Mouse (Mus musculus) forebrain, embryonic 16.5 days (tissue): ENCODE measurements at regions not wholly inside any gene's neighbourhood (a gene's known extent, or its start where the extent isn't known, plus 50 kb on each side); places are given as distances from the start of the nearest gene placed in this dataset.
"Not testable (repeated sequence)": the region's sequence is repeated elsewhere in the genome, so short reads cannot be mapped to it uniquely, and the experiment has no call there.

Source experiments
- ATAC-seq: fragments of 200-750 bp; cut with Nextera tagmentation; 2 replicates; pipeline ENCODE4 v1.8.0; 2017; ENCODE audit warnings: mild to moderate bottlenecking, moderate library complexity
- H3K27ac ChIP-seq: fragments of 300-500 bp; sonication (generic); 2 replicates; pipeline ENCODE4 v1.5.1; 2014; ENCODE audit warnings: low read length, control low read depth
- H3K27me3 ChIP-seq: fragments of 300-500 bp; sonication (generic); replicated peaks from 2 replicates; pipeline ENCODE4 v1.6.1; 2014; ENCODE audit warnings: low read length; ENCODE audit not compliant: control insufficient read depth, insufficient read depth
- H3K36me3 ChIP-seq: fragments of 300-500 bp; sonication (generic); 2 replicates; pipeline ENCODE4 v1.6.1; 2014; ENCODE audit not compliant: control insufficient read depth, insufficient read depth
- H3K4me1 ChIP-seq: fragments of 300-500 bp; sonication (generic); replicated peaks from 2 replicates; pipeline ENCODE4 v1.6.1; 2014; ENCODE audit warnings: low read length; ENCODE audit not compliant: control insufficient read depth, insufficient read depth
- H3K4me2 ChIP-seq: fragments of 300-500 bp; sonication (generic); 2 replicates; pipeline ENCODE4 v1.6.1; 2014; ENCODE audit warnings: mild to moderate bottlenecking, low read length, control low read depth
- H3K4me3 ChIP-seq: fragments of 300-500 bp; sonication (generic); replicated peaks from 2 replicates; pipeline ENCODE4 v1.5.1; 2014; ENCODE audit warnings: mild to moderate bottlenecking, low read length, control low read depth
- H3K9ac ChIP-seq: fragments of 300-500 bp; sonication (generic); replicated peaks from 2 replicates; pipeline ENCODE4 v1.6.1; 2014; ENCODE audit warnings: low read depth, low read length, control low read depth
- H3K9me3 ChIP-seq: fragments of 300-500 bp; sonication (generic); 2 replicates; pipeline ENCODE4 v1.6.1; 2016; ENCODE audit warnings: low read length; ENCODE audit not compliant: control insufficient read depth
- WGBS: fragments of 180-500 bp; shearing (Covaris S2); extraction: QIAGEN DNeasy Blood & Tissue Kit; methylation state at CpG from one replicate; pipeline ENCODE4 v1.1.7; 2014; 5-methylcytosine and 5-hydroxymethylcytosine counted together

- no peaks in the 10 kb centered on the region for H3K9me3 ChIP-seq
- WGBS: 83% methylated on average over 1 of the region's 1 CpGs
- no peak overlapping the region for H3K27ac ChIP-seq
- no peak overlapping the region for H3K4me3 ChIP-seq
- no peak for ATAC-seq
- no peaks in the 10 kb centered on the region for H3K36me3 ChIP-seq
- H3K9ac ChIP-seq: no peak overlapping the region
- H3K4me1 ChIP-seq: no peaks in the 10 kb centered on the region
- no peaks in the 10 kb centered on the region for H3K27me3 ChIP-seq
- no peak overlapping the region for H3K4me2 ChIP-seq
Measured at GRCm38 (mm10) chr9:5575072-5575471, 229.8 kb downstream of the Casp12 start.

DNA sequence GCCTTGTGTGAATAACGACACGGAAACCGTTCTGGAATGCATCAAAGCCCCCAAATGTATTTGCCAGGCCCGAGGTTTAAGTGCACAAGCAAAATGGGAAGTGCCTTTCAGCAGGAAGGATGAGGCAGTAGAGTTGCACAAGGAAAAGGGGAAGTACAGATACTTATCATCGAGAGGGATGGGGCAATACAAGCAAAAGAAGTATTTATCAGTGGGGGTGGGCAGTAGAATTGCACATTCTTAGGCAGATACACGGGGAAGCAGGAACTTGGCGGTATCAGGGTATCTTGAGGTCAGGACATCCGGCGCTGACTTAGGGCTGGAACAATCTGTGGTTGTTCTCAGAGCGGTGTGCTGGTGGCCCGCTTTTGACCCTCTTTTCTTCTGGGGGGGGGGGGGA lies 232.9 kb downstream of the Casp12 start:
- 84% methylated on average over 11 of the region's 11 CpGs for WGBS

DNA sequence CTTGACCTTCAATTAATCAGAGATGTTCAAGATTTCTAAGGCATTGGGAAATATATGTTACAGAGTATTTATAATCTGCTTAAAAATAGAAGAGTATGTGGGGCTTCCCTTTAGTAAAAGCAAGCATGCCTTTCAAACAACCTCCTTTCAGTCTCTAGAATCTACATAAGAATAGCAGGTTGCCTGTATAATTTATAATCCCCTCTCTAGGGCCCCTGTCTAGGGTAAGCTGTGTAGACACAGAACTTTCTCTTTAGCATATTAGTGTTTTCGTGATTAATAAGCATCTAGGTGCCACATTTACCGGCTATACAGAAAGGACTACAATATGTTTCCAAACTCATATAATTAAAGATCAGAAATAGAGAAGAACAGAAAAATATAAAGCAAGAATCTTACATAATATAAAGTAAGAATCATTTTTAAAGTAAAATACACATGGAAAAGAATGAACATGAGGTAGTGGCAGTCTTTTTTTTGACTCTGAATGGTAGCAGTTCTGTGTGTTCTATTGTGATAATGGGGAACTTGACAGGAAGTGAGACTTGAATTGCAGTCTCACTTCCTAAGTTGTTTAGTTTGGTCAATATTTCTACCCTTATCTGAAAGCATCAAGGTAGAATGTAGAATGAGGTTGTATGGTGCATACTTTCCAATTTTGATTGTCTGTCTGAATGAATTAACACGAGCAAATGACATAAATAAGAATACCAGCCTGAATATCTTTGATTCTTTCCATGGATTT lies 250.8 kb downstream of the Casp12 start:
- no peak overlapping the region for H3K4me2 ChIP-seq
- no peak overlapping the region for H3K4me3 ChIP-seq
- no peaks in the 10 kb centered on the region for H3K27me3 ChIP-seq
- no peak for ATAC-seq
- H3K36me3 ChIP-seq: no peaks in the 10 kb centered on the region
- no peaks in the 10 kb centered on the region for H3K9me3 ChIP-seq
- WGBS: 45% methylated on average over 3 of the region's 3 CpGs
- no peak overlapping the region for H3K9ac ChIP-seq
- no peak overlapping the region for H3K27ac ChIP-seq
- H3K4me1 ChIP-seq: no peaks in the 10 kb centered on the region

More for the DNA sequence above, 232.9 kb downstream of the Casp12 start:
- ATAC-seq, H3K27ac ChIP-seq, H3K27me3 ChIP-seq, H3K4me1 ChIP-seq, H3K9me3 ChIP-seq, H3K4me3 ChIP-seq, H3K9ac ChIP-seq, H3K36me3 ChIP-seq, H3K4me2 ChIP-seq: not testable (repeated sequence)

- Histone ChIP-seq H3K4me3 (no peak overlapping the region), H3K27me3 (no peaks in the 10 kb centered on the region), H3K9me3 (no peaks in the 10 kb centered on the region), H3K4me1 (no peaks in the 10 kb centered on the region), H3K9ac (no peak overlapping the region), H3K27ac (no peak overlapping the region), H3K4me2 (no peak overlapping the region), H3K36me3 (no peaks in the 10 kb centered on the region)
- WGBS: 34% methylated on average over 1 of the region's 1 CpGs
- ATAC-seq: peak; percentile 82
Measured at GRCm38 (mm10) chr9:5604019-5604418, 258.8 kb downstream of the Casp12 start.

DNA sequence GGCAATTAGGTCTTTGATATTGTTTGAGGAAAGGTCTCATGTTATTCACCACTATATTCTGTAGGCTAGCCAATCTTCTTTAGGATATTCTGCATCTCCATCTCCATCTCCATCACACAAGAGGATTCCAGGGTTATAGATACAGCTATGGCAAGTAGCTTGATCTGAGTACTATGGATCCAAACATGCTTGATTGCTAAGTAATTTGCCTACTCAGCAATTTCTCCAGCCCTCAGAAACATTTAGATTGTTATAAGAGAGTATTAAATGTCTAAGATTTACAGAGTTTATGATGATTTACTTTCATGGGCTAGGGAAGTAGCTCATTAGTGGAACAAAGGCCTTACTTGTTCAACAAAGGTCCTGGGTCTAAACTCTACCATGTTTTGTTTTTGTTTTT lies 259.8 kb downstream of the Casp12 start:
- Histone ChIP-seq H3K27me3 (no peaks in the 10 kb centered on the region), H3K4me1 (no peaks in the 10 kb centered on the region), H3K27ac (no peak overlapping the region), H3K4me3 (no peak overlapping the region), H3K36me3 (no peaks in the 10 kb centered on the region), H3K9ac (no peak overlapping the region), H3K4me2 (no peak overlapping the region), H3K9me3 (no peaks in the 10 kb centered on the region)
- ATAC-seq: no peak

DNA sequence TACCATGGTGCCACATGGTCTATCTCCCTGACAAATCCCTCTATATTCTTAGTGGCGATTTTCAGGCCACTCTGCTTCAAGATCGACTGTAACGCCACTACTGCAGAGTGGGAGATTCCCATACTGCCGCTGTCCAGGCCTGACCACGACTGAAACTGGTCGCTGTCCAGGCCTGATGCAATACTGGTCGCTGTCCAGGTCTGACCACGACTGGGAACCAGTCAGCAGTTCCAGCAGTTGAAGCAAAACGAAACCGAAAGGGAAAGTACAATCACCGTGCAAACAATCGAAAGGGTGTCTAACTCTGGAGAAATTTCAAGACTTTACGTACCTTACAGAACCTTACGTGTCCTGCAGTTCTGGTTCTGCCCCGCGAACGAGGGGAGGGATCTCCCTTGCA lies 271.5 kb downstream of the Casp12 start:
- no peaks in the 10 kb centered on the region for H3K4me1 ChIP-seq
- H3K9ac ChIP-seq: no peak overlapping the region
- H3K36me3 ChIP-seq: no peaks in the 10 kb centered on the region
- no peak for ATAC-seq
- no peaks in the 10 kb centered on the region for H3K27me3 ChIP-seq
- H3K4me3 ChIP-seq: no peak overlapping the region
- H3K27ac ChIP-seq: no peak overlapping the region
- H3K4me2 ChIP-seq: no peak overlapping the region
- 92% methylated on average over 17 of the region's 17 CpGs for WGBS
- H3K9me3 ChIP-seq: no peaks in the 10 kb centered on the region

DNA sequence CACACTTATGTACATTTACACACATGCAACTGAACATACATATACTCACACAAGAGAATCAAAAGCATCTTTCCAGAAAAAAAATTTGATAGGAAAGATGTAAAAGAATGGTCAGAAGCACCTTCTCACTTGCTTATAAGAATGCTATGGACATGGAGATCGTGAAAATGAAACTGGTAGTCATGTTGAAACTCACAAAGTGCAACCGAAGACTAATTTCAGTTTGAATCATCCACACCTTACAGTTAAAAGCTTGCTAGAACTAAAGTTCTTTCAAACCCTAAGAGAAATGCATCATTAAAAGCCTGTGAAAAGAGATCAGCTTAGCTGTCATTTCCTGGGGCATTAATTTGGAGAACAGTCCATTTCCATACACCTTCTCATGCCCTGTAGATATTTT lies 278.2 kb downstream of the Casp12 start:
- H3K36me3 ChIP-seq: no peaks in the 10 kb centered on the region
- no peaks in the 10 kb centered on the region for H3K4me1 ChIP-seq
- no peaks in the 10 kb centered on the region for H3K9me3 ChIP-seq
- no peak overlapping the region for H3K4me2 ChIP-seq
- H3K4me3 ChIP-seq: no peak overlapping the region
- H3K9ac ChIP-seq: no peak overlapping the region
- H3K27me3 ChIP-seq: no peaks in the 10 kb centered on the region
- WGBS: 87% methylated on average over 2 of the region's 2 CpGs
- H3K27ac ChIP-seq: no peak overlapping the region
- no peak for ATAC-seq

GRCm38 (mm10) chr9:5627521-5627920 lies 282.3 kb downstream of the Casp12 start:
- Histone ChIP-seq H3K9me3 (no peaks in the 10 kb centered on the region), H3K27me3 (no peaks in the 10 kb centered on the region), H3K9ac (no peak overlapping the region), H3K4me2 (no peak overlapping the region), H3K4me1 (no peaks in the 10 kb centered on the region), H3K36me3 (no peaks in the 10 kb centered on the region), H3K27ac (no peak overlapping the region), H3K4me3 (no peak overlapping the region)
- no peak for ATAC-seq
- WGBS: 80% methylated on average over 1 of the region's 1 CpGs

DNA sequence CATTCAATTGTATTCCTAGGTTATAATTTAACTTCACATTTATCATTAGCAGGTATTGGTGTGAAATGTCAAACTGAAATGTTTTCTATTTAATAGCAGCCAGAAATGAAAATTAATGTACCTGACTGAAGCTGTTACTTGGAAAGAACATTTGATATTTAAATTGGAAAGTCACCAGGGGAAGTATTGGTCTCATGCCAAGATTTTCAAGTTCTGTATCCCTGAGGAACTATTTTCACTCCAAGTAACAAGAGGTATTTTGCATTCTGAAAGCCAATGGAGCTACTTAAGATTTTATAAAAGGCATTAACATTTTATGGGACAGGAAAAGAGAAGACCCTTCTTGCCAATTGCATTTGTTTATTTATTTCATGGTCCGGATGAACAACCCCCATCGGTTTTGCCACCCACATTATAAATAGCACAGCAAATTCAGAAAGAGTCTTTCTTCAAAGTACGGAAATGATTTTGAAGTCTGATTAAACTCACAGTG lies 289.3 kb downstream of the Casp12 start:
- Histone ChIP-seq H3K27ac (no peak overlapping the region), H3K4me2 (no peak overlapping the region), H3K27me3 (no peaks in the 10 kb centered on the region), H3K4me1 (no peaks in the 10 kb centered on the region), H3K4me3 (no peak overlapping the region), H3K9me3 (no peaks in the 10 kb centered on the region), H3K36me3 (no peaks in the 10 kb centered on the region), H3K9ac (no peak overlapping the region)
- ATAC-seq: peak; percentile 55
- 29% methylated on average over 3 of the region's 3 CpGs for WGBS

- H3K9ac ChIP-seq: no peak overlapping the region
- H3K4me1 ChIP-seq: no peaks in the 10 kb centered on the region
- H3K4me2 ChIP-seq: no peak overlapping the region
- no peaks in the 10 kb centered on the region for H3K36me3 ChIP-seq
- H3K4me3 ChIP-seq: no peak overlapping the region
- peak; percentile 65 for ATAC-seq
- WGBS: 23% methylated on average over 1 of the region's 1 CpGs
- no peaks in the 10 kb centered on the region for H3K27me3 ChIP-seq
- H3K9me3 ChIP-seq: no peaks in the 10 kb centered on the region
- H3K27ac ChIP-seq: no peak overlapping the region
Measured at GRCm38 (mm10) chr9:5634969-5635368, 289.7 kb downstream of the Casp12 start.
